Mouse (Mus musculus): Measurements from ENCODE around the gene Ing4.

DNA sequence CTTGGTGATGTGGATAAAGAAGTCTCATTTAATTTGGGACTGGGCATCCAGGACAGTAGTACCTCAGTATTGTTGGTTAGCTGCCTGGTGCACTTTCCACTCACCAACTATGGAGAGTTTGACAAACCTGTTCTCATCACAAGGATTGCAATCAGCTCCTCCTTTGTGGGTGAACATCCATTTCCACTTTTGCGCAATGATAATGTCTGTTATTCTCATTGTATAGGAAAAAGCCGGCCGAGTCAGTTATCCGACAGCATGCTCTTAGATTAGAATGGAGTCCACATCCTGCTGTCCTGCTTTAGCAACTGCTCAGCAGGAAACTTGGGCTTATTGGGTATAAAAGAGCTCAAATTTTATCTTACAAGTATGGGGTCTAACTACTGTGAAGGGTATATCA lies 894 bp upstream of the Ing4 start:
- TF ChIP-seq NRF1 (IDR thresholded peaks at IDR 0.05; ENCODE audit: insufficient read depth, low read depth, low read length, poor library complexity, severe bottlenecking) (no peak), POLR2A (IDR thresholded peaks at IDR 0.05; ENCODE audit: control insufficient read depth in 1 of 2, insufficient read depth in 1 of 2, low read depth in 1 of 2, low read length in 2 of 2, poor library complexity in 1 of 2) (no peak)

Data from MEL (cell line).